In the genomic region with DNA sequence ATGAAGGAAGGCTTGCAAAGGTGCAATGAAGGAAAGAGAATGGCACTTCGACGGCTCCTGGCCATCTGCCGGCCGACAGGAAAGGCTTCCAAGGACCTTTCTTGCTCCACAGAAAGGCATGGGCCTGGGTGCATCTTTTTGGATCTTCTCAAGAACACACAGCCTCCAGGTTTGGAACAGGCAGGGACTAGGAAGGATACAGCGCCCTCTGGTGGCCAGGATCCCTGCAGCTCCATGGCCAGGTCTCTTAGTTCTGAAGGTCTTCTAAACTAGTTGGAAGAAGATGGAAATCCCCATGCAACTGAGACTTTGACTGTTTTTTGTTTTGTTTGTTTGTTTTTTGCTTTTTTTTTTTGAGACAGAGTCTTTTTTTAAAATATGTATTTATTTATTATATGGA, we compare ENCODE assay signal across 9 mouse cellular contexts. TPM values are rescaled to one million over a fixed set of nuclear protein-coding genes. Genes with fewer than 3 reads are reported as not detected.
DNase-seq lines count a peak whose midpoint lies in the region; ATAC-seq and TF ChIP-seq lines count a peak whose summit lies in the region.
"Had no signal": no experiment of that assay in that cellular context is flagged by ENCODE, and none has a peak within 500 bp of the region (broad histone marks: within the 10 kb centered on the region; RNA-seq: fewer than 3 reads in every experiment).

No protein-coding gene starts in this region.

- peak; percentile 99 for DNase-seq in midbrain, embryonic 11.5 days (ENCODE audit: low spot score, missing footprints)
- DNase-seq in brain, embryonic 14.5 days (ENCODE audit: low read depth): peak; percentile 93
- DNase-seq in forelimb bud, embryonic 11.5 days (ENCODE audit: low read depth, low spot score): peak; percentile 85
- DNase-seq in kidney, postnatal 10 days: peak; percentile 94
- DNase-seq in liver, embryonic 14.5 days (ENCODE audit: low read depth in 3 of 3, low spot score in 3 of 3): peak in 2 of 3 experiments; percentile 51 to 65
- peak; percentile 94 to 95 for DNase-seq in right cerebral cortex, adult 2 months (ENCODE audit: low spot score in 2 of 2)
- DNase-seq in urinary bladder, postnatal 10 days (ENCODE audit: low spot score): peak; percentile 63

- no peak overlapping the region for H3K27ac ChIP-seq in midbrain, embryonic 11.5 days (ENCODE audit: low read depth, low read length)
- no peak overlapping the region for H3K27ac ChIP-seq in midbrain, embryonic 15.5 days
- no peak overlapping the region for H3K27ac ChIP-seq in liver, embryonic 14.5 days
- H3K27ac ChIP-seq: heart, embryonic 15.5 days had no signal

- no peak for TF ChIP-seq POLR2A in brain, embryonic 14.5 days (IDR thresholded peaks at IDR 0.05; ENCODE audit: borderline replicate concordance, extremely low read depth, insufficient read depth, insufficient read length, poor library complexity, severe bottlenecking)

- H3K4me2 ChIP-seq in midbrain, embryonic 11.5 days: no peak overlapping the region
- no peak overlapping the region for H3K4me2 ChIP-seq in midbrain, embryonic 15.5 days
- H3K4me2 ChIP-seq in liver, embryonic 14.5 days (ENCODE audit: low read depth): no peak overlapping the region
- H3K4me2 ChIP-seq: heart, embryonic 15.5 days had no signal

- ATAC-seq in midbrain, embryonic 11.5 days (ENCODE audit: low FRiP score): no peak
- ATAC-seq in midbrain, embryonic 15.5 days (replicated peaks): no peak
- ATAC-seq in liver, embryonic 14.5 days (ENCODE audit: insufficient read depth): no peak

- H3K4me3 ChIP-seq in midbrain, embryonic 11.5 days (ENCODE audit: low read depth, low read length): no peak overlapping the region
- no peak overlapping the region for H3K4me3 ChIP-seq in midbrain, embryonic 15.5 days
- no peak overlapping the region for H3K4me3 ChIP-seq in liver, embryonic 14.5 days (ENCODE audit: insufficient read depth in 1 of 2, low read depth in 2 of 2, low read length in 2 of 2)
- H3K4me3 ChIP-seq: heart, embryonic 15.5 days had no signal

- no peaks in the 10 kb centered on the region for H3K9me3 ChIP-seq in midbrain, embryonic 11.5 days (ENCODE audit: control insufficient read depth, low read length)
- no peaks in the 10 kb centered on the region for H3K9me3 ChIP-seq in midbrain, embryonic 15.5 days
- H3K9me3 ChIP-seq in liver, embryonic 14.5 days (ENCODE audit: control insufficient read depth, low read length): no peaks in the 10 kb centered on the region
- H3K9me3 ChIP-seq: heart, embryonic 15.5 days had no signal

- no peak for TF ChIP-seq EP300 in liver, embryonic 14.5 days (IDR thresholded peaks at IDR 0.05; ENCODE audit: low read depth)

- no peaks in the 10 kb centered on the region for H3K36me3 ChIP-seq in midbrain, embryonic 11.5 days (ENCODE audit: control insufficient read depth, insufficient read depth, low read length)
- H3K36me3 ChIP-seq in midbrain, embryonic 15.5 days (replicated peaks): no peaks in the 10 kb centered on the region
- no peaks in the 10 kb centered on the region for H3K36me3 ChIP-seq in liver, embryonic 14.5 days (replicated peaks; ENCODE audit: control insufficient read depth, insufficient read depth, low read depth)
- H3K36me3 ChIP-seq: heart, embryonic 15.5 days had no signal

- H3K4me1 ChIP-seq in midbrain, embryonic 11.5 days (ENCODE audit: control insufficient read depth, insufficient read depth, low read length): peaks cover 10% of the 10 kb centered on the region
- peaks cover 12% of the 10 kb centered on the region for H3K4me1 ChIP-seq in midbrain, embryonic 15.5 days
- peaks cover 4 to 6% of the 10 kb centered on the region in 2 experiments; a peak in 3 of 4 replicates for H3K4me1 ChIP-seq in liver, embryonic 14.5 days (replicated peaks; ENCODE audit: control insufficient read depth in 2 of 2, insufficient read depth in 2 of 2, low read length in 1 of 2)

- peak; percentile 96 for TF ChIP-seq CTCF in brain, embryonic 14.5 days (IDR thresholded peaks at IDR 0.05; ENCODE audit: borderline replicate concordance, extremely low read depth, insufficient read depth, insufficient read length)
- peak; percentile 95 for TF ChIP-seq CTCF in liver, embryonic 14.5 days (IDR thresholded peaks at IDR 0.05; ENCODE audit: low read depth)

- no peak overlapping the region for H3K9ac ChIP-seq in midbrain, embryonic 11.5 days (ENCODE audit: low read length)
- no peak overlapping the region for H3K9ac ChIP-seq in midbrain, embryonic 15.5 days
- no peak overlapping the region for H3K9ac ChIP-seq in liver, embryonic 14.5 days (replicated peaks)
- H3K9ac ChIP-seq: heart, embryonic 15.5 days had no signal

- no peaks in the 10 kb centered on the region for H3K27me3 ChIP-seq in midbrain, embryonic 11.5 days (ENCODE audit: control insufficient read depth, insufficient read depth, low read length)
- H3K27me3 ChIP-seq in midbrain, embryonic 15.5 days (replicated peaks): no peaks in the 10 kb centered on the region
- H3K27me3 ChIP-seq in liver, embryonic 14.5 days (ENCODE audit: control insufficient read depth, insufficient read depth, low read length): no peaks in the 10 kb centered on the region; the same call in 1 of the 2 replicates

- WGBS in midbrain, embryonic 11.5 days: 5% methylated on average over 5 of the region's 5 CpGs
- 10% methylated on average over 5 of the region's 5 CpGs for WGBS in midbrain, embryonic 15.5 days
- WGBS in liver, embryonic 14.5 days (ENCODE audit: insufficient replicate concordance): 1% methylated on average over 5 of the region's 5 CpGs

RNA-seq across cellular contexts. Expression of a gene that starts 3.5 kb away (rescaled TPM):
- 129 and 140 TPM in 2 replicates for polyA plus RNA-seq in midbrain, embryonic 11.5 days (2014; fragmentation: Nextera tagmentation; extraction: Ambion mirVana)
- polyA plus RNA-seq in midbrain, embryonic 15.5 days (2015; fragmentation: Nextera tagmentation; extraction: Ambion mirVana): 167 and 171 TPM in 2 replicates
- polyA plus RNA-seq in brain, embryonic 14.5 days (2012; rRNA removed): 118 and 126 TPM in 2 replicates
- polyA plus RNA-seq in liver, embryonic 14.5 days (2012; rRNA removed): 11.5 and 13.7 TPM in 2 replicates
- 15.3 and 18.6 TPM in 2 replicates for polyA plus RNA-seq in liver, embryonic 14.5 days (2014; fragmentation: Nextera tagmentation; extraction: Ambion mirVana)

RNA-seq across cellular contexts. Expression of a gene that starts 12.1 kb away (rescaled TPM):
- 1.9 TPM in 2 replicates for polyA plus RNA-seq in midbrain, embryonic 11.5 days (2014; fragmentation: Nextera tagmentation; extraction: Ambion mirVana)
- polyA plus RNA-seq in midbrain, embryonic 15.5 days (2015; fragmentation: Nextera tagmentation; extraction: Ambion mirVana): 5.6 and 6.4 TPM in 2 replicates
- 15.9 and 20.0 TPM in 2 replicates for polyA plus RNA-seq in brain, embryonic 14.5 days (2012; rRNA removed)
- polyA plus RNA-seq in liver, embryonic 14.5 days (2012; rRNA removed): 4.7 and 4.8 TPM in 2 replicates
- 2.9 and 3.0 TPM in 2 replicates for polyA plus RNA-seq in liver, embryonic 14.5 days (2014; fragmentation: Nextera tagmentation; extraction: Ambion mirVana)

RNA-seq across cellular contexts. Expression of a gene that starts 19.5 kb away (rescaled TPM):
- 66.7 and 73.8 TPM in 2 replicates for polyA plus RNA-seq in midbrain, embryonic 11.5 days (2014; fragmentation: Nextera tagmentation; extraction: Ambion mirVana)
- 61.2 and 63.6 TPM in 2 replicates for polyA plus RNA-seq in midbrain, embryonic 15.5 days (2015; fragmentation: Nextera tagmentation; extraction: Ambion mirVana)
- polyA plus RNA-seq in brain, embryonic 14.5 days (2012; rRNA removed): 92.4 and 109 TPM in 2 replicates
- 18.9 and 29.4 TPM in 2 replicates for polyA plus RNA-seq in liver, embryonic 14.5 days (2012; rRNA removed)
- polyA plus RNA-seq in liver, embryonic 14.5 days (2014; fragmentation: Nextera tagmentation; extraction: Ambion mirVana): 23.6 and 27.0 TPM in 2 replicates

RNA-seq across cellular contexts. Expression of a gene that starts 29.0 kb away (rescaled TPM):
- polyA plus RNA-seq in midbrain, embryonic 11.5 days (2014; fragmentation: Nextera tagmentation; extraction: Ambion mirVana): 292 and 294 TPM in 2 replicates
- 622 and 645 TPM in 2 replicates for polyA plus RNA-seq in midbrain, embryonic 15.5 days (2015; fragmentation: Nextera tagmentation; extraction: Ambion mirVana)
- polyA plus RNA-seq in brain, embryonic 14.5 days (2012; rRNA removed): 809 and 867 TPM in 2 replicates
- 5.1 and 5.3 TPM in 2 replicates for polyA plus RNA-seq in liver, embryonic 14.5 days (2012; rRNA removed)
- polyA plus RNA-seq in liver, embryonic 14.5 days (2014; fragmentation: Nextera tagmentation; extraction: Ambion mirVana): 3.7 and 4.1 TPM in 2 replicates

RNA-seq across cellular contexts. Expression of a gene that starts 52.9 kb away (rescaled TPM):
- polyA plus RNA-seq in midbrain, embryonic 11.5 days (2014; fragmentation: Nextera tagmentation; extraction: Ambion mirVana): 2.8 and 3.0 TPM in 2 replicates
- 5.5 and 5.7 TPM in 2 replicates for polyA plus RNA-seq in midbrain, embryonic 15.5 days (2015; fragmentation: Nextera tagmentation; extraction: Ambion mirVana)
- 75.5 and 77.4 TPM in 2 replicates for polyA plus RNA-seq in brain, embryonic 14.5 days (2012; rRNA removed)
- polyA plus RNA-seq in liver, embryonic 14.5 days (2012; rRNA removed): 0.32 and 0.62 TPM in 2 replicates
- polyA plus RNA-seq in liver, embryonic 14.5 days (2014; fragmentation: Nextera tagmentation; extraction: Ambion mirVana): 0.14 TPM in 1 of 2 replicates, not detected in the other
